Mouse (Mus musculus): ENCODE results near the gene C1qtnf1.

C1qtnf1 gene

DNA sequence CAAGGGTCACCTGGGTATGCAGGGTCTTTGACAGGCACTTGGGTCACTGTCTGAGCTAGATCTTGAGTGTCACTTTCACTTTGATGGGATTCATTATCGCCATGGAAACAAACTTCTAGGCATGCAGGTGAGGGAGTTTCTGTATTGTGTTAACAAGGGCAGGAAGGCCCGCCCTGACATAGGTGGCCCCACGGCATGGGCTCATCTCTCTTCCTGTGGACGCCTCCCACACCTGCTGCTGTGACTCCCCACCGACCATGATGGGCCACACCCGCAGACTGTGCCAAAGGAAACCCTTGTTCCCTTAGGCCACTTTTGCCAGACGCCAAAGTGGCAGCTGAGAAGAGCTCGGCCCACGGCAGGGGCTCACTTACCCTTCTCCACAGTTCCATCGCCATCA is 17.5 kb upstream of the C1qtnf1 start:
- in situ Hi-C loops (cut with MboI, MseI), result no loop called here

DNA sequence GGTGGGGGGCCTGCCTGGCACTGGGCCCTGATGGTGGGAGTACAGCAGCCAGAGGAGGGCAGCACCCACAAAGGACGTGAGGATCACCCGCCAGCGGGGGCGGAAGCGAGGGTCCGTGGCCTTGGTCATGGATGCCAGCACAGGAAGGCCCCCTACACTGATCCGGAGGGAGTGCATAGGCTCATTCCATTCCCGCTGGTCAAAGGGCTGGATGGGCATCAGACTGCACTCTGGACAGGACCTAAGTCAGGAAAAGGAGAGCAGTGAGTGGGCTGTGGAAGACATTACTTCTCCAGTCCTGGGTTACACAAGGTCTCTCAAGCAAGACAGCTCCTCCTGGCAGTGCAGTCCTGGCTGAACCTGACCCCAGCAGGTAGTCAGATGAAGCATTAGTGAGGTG is 16.7 kb upstream of the C1qtnf1 start:
- in situ Hi-C loops (cut with MboI, MseI), result no loop called here

DNA sequence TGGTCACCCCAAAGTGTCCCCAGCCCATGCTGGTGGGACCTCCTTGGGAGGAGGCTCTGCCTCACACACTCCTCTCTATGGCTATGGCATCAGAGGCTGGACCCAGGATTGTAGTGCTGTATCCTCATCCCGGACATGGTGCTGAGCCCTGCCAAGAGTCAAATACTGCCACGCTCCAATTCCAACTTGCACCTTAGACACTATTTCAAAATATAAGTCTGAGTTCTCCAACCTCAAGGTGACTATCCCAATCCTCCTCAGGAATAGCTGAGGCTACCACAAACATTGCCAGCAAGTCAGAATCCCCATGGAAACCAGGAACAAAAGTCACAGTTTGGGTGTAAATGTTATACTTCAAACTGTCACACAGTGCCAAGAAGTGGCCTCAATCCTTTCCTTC is 15.4 kb upstream of the C1qtnf1 start:
- in situ Hi-C loops (cut with MboI, MseI), result no loop called here

DNA sequence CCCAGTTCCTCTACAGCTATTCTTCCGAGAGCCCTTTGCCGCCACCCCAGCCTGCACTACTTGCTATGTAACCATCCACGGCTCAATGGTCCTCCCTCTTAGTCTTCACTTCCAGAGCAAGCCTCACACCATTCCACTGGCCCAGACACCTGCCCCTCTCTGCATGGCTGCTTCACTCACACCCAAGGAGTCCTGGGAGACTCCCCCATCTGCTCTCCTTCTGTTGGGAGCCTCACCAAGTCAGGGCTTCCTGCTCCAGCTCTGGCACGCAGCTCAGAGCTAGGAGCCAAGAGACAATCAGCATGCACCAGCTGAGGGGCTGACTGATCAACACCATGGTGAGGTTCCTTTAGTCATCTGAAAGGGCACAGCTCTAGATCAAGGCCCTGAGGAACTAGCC is 14.9 kb upstream of the C1qtnf1 start:
- in situ Hi-C loops (cut with MboI, MseI), result no loop called here

DNA sequence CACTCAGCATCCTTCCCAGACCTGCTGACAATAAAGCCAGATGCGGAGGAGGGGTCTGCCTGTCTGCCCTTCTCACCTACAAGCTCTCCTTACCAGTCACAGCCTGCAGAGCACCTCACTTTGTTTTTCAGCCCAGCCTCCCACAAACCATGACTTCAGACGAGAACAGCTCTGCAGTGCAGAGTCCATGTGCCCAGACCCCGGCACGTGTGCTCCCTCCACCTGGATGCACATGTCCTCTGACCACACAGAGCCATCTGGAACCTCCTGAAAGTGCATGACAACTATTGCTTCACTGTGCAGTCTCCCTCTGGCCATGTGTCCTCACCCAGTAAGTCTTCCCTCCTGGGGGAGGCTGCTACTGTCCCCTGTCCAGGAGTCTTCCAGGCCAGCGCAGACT is 13.7 kb upstream of the C1qtnf1 start:
- in situ Hi-C loops (cut with MboI, MseI), result no loop called here

DNA sequence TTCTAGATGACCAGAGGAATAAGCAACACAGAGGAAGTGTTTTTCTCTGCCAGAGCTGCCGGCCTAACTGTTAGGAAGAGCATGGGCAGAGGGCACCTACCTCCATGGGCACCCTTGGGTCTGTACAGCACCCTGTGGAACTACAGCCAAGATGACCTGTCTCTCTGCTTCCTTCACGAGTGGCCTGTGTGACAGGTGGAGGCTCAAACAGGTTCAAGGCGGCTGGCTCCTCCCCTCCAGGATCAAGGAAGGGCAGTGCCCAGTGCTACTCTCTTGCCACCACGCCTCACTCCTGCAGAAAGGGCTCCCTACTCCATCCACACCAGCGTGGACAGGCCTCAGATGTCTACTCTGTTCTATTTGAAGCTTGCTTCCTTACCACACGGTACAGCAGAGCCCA is 12.4 kb upstream of the C1qtnf1 start:
- in situ Hi-C loops (cut with MboI, MseI), result no loop called here

DNA sequence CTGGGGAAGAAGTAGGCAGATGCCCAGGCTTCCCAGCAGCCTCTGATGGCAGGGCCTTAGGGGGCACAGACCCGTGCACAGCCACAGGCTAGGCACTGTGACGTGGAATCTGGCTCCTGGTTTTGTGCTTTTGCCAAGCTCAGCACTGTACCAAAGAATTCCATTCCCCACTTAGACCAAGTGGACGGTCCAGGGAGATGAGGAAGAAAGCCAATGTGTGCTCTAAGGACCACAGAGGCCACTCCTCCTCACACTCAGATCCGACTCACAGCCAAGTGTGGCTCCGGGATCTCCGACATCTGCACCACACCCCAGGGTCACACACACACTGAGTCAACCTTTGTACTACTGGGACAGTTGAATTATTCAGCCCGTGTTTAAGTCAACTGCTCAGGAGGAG is 12.0 kb upstream of the C1qtnf1 start:
- in situ Hi-C loops (cut with MboI, MseI), result no loop called here

DNA sequence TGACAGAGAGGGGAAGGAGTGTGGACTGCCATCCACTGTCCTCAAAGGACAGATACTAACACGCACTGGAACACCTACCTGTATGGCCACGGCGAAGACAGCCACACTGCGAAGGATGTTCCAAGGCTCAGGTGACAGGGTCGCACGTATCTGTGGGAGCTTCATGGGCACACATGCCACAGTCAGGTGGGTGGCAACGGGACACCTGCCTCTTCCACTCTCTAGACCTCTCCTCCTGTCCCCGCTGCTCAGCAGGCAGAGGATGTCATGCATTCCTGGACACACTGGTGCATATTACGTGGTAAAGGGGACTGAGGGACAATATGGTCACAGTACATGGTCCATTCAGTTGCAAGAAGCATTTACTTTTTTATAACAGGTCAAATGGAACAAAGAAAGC is 10.5 kb upstream of the C1qtnf1 start:
- in situ Hi-C loops (cut with MboI, MseI), result no loop called here

DNA sequence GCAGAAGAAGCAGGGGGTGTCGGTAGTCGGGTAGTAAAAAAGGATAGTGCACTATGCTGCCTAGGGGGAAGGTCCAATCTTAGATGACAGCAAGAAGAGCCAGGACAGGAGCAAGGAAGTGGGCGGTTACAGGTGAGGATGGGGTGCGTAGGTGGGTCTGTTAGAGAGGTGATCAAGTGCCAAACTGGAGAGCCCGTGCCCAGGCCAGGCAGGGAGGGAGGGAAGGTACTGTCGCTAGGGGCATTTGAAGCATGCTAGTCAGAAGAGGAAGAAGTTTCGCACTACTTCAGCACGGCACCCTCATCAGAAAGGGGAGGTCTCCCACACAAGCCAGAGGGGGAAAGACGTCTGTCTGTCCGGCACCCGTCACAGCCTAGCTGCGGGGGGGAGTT is 9.6 kb upstream of the C1qtnf1 start:
- in situ Hi-C loops (cut with MboI, MseI), result no loop called here

DNA sequence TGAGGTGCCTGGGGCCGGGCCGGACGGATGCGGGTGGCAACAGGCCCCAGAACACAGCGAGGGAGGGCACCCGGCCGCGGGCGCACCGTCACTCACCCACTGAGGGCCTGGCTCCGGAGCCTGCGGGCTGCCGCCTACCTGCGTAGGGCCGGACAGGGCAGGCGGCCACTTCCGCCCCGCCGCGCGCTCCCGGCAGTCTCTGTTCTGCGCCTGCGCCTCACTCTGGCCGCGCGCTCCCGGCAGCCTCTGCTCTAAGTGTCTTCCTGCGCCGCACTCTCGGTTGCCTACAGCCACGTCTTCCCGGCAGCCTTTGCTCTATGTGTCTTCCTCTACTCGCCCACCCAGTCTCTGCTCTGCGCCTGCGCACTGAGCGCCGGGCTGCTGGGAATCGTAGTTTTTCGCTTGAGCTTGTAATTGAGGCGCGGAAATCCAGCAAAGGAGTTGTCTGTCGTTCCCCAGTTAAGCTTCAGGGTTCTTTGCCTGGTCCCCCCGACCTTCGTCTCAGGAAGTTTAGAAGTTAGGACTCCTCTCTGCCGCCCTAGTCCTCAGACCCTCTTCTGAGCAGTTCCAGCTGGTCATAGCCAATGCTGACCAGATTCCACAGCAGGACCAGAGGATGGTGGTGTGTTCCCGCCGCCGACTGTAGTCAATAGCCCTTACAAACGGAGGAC is 9.0 kb upstream of the C1qtnf1 start, which contains the start of gene Cant1:
TSS of gene Cant1 (minus strand) at position 253 of the 671 bp plus-strand sequence.
- in situ Hi-C loops (cut with MboI, MseI), result no loop called here

DNA sequence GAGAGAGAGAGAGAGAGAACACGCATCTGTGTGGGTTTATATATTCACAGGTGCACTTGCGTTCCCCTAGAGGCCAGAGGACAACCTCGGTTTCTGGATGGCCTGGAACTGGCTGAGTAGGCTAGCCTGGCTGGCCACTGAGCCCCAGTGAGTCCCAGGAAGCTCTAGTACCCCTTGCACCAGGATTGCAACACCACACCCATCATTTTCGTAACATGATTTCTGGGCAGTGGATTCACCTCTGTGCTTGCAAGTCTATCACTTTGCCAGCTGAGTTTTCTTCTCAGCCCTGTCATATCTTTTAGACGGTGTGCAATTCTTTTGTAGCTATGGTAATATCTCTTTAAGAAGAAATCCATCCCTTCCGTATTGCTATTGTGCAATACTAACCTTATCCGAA is 7.7 kb upstream of the C1qtnf1 start:
- in situ Hi-C loops (cut with MboI, MseI), result no loop called here

DNA sequence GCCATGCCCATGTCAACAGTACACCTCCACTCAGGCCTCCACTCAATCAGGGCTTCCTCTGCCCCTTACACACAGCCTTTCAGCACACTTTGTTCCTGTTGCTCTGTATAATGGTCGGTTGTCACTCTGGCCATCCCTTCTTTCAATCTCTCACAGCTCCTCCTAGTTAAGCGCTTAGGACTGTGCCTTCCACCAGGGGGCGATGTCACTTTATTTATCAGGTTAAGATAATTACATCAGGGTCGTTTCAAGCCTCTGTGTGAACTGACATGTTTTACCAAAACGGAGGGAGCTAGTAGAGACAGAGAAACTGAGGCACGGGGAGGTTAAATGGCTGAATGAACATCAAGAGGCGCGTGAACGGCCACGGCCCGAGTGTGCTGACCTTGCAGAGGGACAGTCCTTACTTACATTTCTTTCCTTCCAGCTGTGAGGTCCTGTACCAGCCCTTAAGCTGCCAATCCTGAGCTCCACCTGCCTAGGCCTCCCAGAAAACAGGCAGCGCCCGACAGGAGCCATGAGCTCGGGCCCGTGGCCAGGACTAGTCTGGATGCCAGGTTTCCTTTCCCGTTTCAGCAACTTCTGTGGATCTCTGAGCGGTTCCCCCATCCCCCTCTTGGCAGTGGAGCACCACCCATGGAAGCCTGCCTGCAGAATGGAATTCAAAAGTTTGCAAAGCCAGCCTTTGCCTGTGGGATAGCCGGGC is 4.6 kb upstream of the C1qtnf1 start:
- in situ Hi-C loops (cut with MboI, MseI), result no loop called here

DNA sequence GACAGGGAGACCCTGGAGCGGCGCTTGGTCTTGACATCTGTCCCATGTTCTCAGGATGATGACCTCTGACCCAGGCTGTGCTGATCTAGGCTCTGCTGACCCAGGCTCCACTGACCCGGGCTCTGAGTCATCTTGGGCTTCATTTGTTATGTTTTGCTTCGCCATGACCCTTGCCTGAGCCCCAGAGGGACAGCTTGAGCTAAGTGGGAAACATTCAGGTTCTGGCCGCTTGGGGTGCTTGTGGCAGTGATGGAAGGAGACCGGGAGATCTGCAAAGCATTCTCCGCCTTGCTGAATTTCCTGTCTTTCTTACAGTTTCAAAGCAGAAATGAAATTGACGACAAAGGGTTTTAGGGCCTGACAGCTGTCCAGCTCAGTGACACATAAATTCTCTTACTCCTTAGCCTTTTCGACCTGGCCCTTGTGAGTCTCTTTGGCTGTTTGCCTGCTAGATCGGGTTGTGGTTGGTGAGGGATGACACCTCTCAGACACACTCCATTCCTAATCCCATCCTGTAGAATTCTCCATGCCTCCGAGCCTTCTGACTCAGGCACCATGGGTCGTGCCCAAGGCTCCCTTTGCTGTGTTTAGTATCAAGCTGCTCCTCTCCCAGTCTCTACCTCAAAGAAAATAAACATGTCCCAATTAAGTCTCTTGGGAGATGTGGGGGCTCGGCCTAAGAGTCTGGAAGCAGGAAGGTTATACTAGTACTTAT is 3.2 kb upstream of the C1qtnf1 start:
- in situ Hi-C loops (cut with MboI, MseI), result no loop called here

DNA sequence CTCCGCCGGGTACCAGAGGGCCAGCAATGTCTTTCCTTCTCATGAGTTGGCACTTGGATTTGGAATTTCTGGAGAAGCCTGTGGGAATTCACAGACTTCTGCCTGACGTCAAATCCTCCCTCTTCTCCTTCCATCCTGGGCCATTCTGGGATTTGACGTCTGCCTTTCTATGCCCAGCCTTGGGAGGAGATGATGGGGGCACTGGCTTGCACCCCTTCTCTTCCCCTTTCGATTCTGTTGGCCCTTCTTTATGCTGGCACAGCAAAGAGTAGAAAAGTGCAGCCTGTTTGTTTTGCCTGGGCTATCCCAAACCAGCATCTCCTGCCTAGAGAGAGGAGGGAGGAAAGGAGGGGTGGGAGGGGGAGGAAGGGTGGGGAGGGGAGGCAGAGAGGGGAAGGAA is 1.2 kb upstream of the C1qtnf1 start:
- in situ Hi-C loops (cut with MboI, MseI), result no loop called here

DNA sequence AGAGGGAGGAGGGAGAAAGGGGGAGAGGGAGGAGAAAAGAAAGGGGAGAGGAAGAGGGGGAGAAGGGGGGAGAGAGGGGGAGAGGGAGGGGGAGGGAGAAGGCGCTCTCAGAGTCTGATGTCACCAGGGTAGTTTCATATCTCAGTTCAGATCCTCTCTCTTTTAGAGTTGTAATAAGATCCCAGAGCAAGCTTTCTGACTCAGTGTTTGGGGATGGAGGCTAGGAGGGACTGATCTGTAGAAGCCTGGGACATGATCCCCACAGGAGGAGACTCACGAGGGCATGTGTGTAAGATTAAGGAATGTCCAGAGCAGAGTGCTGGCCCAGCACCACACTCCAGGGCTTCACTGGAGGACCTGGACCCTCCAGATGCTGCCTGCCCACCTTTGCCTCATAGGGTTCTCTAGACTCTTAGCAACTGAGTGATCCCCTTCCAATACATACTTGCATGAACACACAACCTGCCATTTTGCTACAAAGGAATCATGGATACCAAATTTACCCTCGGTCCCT is 680 bp upstream of the C1qtnf1 start:
- in situ Hi-C loops (cut with MboI, MseI), result no loop called here

DNA sequence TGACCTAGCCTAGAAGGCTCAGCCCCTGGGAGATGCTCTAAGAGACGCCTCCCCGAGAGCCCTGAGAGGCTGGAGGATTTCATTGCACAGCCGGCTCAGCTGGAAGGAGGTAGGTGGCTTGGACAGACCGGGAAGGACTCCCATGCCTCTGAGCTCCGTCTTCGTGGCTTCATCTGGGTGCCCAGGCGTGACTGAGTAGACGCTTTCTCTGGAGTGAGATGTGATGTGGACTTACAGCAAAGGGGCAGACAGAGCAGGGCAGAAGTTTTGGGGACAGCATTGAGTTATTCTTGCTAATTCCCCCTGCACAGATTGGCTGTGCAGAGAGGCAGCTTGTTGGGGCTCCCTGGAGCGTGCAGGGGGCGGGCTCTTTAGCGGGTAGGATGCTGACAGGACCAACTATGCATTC is 461 bp downstream of the C1qtnf1 start:
- in situ Hi-C loops (cut with MboI, MseI), result no loop called here

DNA sequence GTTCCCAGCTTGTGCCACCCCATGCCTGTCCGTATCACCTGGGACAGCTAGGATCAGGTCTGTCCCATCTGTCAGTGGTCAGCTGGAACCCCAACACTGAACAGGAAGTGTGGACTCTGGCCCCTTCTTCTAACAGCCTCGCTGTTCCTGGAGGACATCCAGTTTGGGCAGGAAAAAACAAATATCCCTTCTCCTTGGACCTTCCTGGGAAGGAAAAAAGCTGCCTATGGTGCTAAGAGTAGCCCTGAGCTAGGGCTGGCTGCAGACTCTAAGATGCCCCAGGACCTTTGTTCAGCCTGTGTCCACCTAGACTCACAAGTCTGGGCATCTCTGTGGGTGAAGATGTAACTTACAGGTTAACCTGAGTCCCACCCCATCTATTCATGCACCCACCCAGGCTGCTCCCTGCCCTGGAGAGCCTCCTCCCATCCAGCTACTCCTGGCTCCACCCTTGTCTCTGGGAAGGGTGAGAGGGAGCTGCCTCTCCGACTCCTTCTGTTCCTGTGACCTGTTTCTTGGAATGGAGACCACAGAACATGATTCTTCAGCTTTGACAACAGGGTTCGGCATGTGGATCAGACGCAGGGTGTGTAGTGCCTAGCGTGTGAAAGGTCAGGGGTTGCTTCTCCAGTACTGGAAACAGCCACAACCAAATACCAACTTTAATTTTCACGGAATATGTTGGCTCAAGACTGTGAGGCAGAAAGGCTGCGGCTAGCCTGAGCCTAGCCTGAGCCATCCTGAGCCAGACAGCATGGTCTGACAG is 1.1 kb downstream of the C1qtnf1 start:
- in situ Hi-C loops (cut with MboI, MseI), result no loop called here

DNA sequence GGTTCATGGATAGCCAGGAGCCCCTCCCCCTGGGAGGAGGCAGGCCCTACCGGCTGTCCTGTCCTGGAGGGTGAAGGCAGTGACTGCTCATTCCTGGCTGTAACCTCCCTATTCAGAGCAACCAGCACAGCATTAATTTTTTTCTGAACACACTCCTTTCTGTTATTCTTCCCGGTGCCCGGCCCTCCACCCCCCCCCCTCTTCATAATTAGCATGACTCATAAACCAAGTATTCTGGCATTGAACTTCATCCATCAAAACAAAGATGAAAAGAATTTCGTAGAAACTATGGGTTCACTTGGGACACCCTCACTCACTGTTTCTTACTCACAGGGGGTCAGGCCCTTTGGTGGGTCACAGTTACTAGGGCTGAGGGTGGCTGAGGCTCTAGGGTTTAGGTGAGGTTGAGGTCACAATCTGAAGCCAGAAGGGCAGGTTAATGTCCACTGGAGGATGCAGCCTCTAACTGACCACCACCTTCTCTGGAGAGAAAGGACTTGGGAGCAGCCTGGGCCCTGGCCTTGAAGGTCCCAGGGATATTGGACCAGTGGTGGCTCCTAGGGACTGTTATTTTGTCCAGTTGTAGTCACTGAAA is 2.4 kb downstream of the C1qtnf1 start:
- in situ Hi-C loops (cut with MboI, MseI), result no loop called here

DNA sequence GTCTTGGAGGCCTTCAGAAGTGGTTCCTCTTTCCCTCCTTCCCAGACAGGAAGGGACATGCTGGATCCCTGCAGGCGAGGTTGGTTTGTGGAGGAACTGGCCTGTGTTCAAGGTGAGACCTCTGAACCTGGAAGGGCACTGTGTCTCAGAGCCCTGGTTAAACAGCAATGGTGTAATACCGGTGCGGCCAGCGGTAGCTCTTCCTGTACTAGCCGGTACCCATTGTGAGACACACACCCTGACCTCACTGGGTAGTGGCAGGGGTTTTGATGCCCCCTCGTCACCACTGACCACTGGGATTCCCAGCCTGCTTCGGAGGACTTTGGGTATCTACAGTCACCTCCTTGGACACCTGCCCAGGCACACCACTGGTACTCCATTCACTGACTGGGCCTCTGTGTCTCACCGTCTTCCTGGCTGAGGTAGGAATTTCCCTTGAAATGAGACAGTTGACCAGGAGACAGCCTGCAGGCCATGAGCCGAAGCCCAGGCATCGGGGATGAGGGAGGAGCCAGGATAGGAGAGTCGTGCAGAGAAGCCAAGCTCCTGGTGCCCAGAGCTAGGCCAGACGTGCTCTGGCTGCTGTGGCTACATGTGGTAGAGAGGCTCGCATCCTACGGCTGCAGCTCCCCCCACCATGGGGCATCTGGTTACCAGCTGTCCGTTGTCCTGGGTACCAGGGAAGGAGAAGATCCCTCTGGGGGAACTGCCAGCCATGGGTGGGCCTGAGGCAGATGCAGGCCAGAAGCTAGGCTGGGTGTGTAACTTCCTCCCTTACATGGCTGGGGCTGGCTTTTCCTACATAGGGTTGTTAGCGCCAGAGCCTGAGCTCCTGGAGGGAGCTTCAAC is 3.3 kb downstream of the C1qtnf1 start:
- in situ Hi-C loops (cut with MboI, MseI), result no loop called here

DNA sequence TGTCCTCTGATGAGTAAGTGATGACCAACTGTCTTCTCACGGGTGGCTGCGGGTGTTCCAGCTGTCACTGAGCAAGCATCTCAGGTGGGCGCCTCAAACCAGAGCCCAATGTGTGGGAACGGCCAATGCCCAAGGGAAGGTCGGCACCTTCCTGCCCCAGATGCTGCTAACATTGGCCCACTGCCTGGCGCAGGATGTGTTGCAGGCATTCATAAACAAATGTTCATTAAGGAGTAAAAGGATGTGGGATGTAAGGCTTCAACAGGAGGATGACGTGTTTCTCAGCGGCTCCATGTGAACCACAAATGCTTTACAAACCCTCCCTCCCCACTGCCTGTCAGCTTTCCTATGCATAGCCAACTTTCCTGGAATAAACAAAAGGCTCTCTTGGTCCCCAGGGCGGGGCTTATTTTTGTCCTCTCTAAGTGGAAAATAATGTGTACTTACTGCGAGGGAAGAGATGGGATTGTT is 5.4 kb downstream of the C1qtnf1 start:
- in situ Hi-C loops (cut with MboI, MseI), result no loop called here

DNA sequence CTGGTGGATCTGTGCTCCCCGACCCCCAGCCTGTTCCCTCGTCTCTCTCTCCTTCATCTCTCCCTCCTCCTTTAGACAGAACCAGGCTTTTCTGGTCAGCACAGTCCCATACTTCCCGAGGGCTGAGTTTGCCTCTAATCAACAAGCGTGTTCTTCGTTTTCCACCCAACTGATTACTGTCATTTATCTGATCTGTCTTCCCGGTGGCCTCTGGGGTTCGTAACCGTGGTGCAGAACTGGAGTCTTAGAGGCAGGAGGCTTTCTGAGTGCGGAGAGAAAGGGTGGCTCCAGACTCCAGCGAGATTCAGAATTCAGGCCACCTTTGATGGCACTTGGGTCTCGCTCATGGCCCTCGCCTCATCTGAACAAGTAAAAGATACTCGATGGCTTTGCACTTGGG is 6.1 kb downstream of the C1qtnf1 start:
- in situ Hi-C loops (cut with MboI, MseI), result no loop called here
